Mouse (Mus musculus) adrenal gland, postnatal 14 days (tissue): ENCODE results near the gene Hrasls. TPM values are rescaled to one million over a fixed set of nuclear protein-coding genes. Genes with fewer than 3 reads are reported as not detected.
A peak's percentile ranks its signal among the peaks of the same experiment; 100 is the strongest.

Experiments
- DNase-seq: peaks from one replicate; pipeline ENCODE4 v3.0.0; 2021; ENCODE audit warnings: mixed read lengths
- long read RNA-seq, 2 experiments: library from polyadenylated mRNA; stranded (forward); transcript quantifications; one replicate each; pipeline ENCODE4 v2.0.0; 2021
- total RNA-seq: library from RNA; stranded (reverse); gene quantifications from 2 replicates; pipeline ENCODE4 v1.2.3, GENCODE M21; 2021

Hrasls gene
- total RNA-seq: 1.0 TPM in 2 replicates
- long read RNA-seq, experiment 1, partial matches to known transcripts: 1 of 8 reads
- long read RNA-seq, experiment 1, other reads (novel, unspliced or antisense): 0 of 8 reads
- long read RNA-seq, experiment 2, partial matches to known transcripts: 1 of 3 reads
- long read RNA-seq, experiment 2, other reads (novel, unspliced or antisense): 0 of 3 reads

DNA sequence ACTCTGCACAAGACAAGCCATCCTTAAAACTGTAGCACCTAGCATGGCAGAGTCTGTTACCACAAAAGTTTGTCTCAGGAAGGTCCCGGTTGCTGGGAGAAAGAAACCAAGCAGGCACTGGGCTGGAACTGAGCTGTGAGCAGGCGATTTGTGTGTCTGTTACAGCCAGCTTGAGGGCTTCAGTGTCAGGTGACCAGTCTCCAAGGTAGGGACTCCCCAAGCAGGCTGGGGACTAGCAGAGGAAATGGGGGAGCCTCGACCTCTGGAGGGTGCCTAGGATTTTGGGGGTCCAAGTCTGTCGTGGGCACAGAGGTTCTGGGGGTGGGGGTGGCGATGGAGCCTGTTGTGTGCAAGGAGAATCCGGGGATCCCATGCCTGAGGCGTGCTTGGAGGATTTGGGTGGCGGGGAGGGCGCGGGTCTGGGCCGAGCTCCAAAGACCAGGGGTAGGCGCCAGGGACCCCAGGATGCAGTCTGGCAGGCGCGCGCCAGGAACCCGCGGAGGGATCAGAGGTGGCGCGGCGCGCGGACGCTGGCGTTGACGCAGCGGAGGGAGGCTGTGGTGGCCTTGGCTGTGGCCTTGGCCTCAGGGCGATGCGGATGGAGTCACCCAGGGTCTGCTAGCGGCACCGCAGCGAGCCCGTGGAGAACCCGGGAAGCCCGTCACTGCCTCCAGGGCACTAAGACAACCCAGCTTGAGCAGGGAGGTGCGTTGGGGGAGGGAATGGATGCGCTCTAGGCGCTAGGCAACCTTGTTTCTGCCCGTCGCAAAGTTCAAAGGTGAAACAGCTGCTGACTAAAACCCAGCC is at the start of gene Hrasls:
Hrasls (plus strand) TSS at position 91 of the 807 bp plus-strand sequence.
- DNase-seq: peak; percentile 82

GRCm38 (mm10) chr16:29162271-29162670 is 47.2 kb upstream of the Hrasls start:
- DNase-seq: no peak

DNA sequence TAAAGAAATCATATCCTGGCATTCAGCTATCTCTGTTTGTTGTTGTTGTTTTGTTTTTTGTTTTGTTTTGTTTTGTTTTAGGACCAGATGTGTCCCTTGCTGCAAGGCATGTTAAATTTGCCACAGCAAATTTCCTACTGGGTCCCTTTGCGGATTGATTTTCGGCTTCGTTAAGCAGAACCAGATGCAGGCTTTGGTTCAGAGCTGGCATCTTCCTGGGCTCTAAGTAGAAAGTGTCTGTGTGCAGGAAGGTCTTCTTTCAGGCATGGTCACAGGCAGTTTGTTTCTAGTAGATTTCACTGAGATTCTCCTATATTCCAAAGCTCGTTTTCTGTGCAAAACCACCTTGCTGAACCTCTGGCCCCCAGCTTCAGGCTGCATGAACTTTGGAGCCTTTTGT is 42.4 kb upstream of the Hrasls start:
- DNase-seq: no peak

DNA sequence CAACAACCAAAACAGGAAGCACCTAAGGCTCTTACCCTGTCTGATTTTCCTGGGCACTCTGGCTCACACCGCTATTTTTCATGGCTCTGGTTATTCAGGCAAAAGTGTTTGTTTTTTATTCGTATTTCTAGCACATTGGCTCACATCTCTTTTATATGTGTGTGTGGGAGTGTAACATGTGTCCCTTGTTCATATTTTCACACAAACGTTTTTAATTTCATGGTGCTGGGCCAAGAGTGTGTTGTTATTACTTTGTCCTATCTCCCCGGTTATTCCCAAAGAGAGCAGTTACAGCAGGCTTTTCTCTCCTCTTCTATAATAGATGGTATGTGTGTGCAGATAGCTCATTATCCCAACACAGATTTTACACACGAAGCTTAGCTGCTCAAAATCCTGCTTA is 37.8 kb upstream of the Hrasls start:
- DNase-seq: no peak

GRCm38 (mm10) chr16:29173201-29173600 is 36.3 kb upstream of the Hrasls start:
- DNase-seq: peak; percentile 41

- peak; percentile 14 for DNase-seq
Observed at GRCm38 (mm10) chr16:29174831-29175350, 34.6 kb upstream of the Hrasls start.

DNA sequence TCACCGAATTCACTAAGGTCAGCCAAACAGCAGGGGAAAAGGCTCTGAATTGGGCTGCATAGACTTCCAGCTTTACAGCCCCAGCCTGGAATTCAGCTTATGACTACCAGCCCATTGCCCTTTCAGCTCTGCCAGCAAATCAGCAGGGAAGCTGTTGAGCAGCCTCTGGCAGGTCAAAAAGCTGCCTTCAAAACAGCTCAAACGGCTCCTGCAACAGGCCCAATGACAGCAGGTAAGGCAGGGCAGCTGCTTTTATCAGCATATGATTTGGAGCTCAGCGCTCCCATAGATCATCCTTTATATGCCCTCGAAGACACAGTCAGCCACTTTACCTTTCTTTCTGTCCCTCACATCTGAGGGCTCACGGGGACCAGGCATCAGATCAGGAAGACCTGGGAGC is 16.6 kb upstream of the Hrasls start:
- DNase-seq: no peak

- DNase-seq: no peak
Observed at GRCm38 (mm10) chr16:29193981-29194380, 15.5 kb upstream of the Hrasls start.

DNA sequence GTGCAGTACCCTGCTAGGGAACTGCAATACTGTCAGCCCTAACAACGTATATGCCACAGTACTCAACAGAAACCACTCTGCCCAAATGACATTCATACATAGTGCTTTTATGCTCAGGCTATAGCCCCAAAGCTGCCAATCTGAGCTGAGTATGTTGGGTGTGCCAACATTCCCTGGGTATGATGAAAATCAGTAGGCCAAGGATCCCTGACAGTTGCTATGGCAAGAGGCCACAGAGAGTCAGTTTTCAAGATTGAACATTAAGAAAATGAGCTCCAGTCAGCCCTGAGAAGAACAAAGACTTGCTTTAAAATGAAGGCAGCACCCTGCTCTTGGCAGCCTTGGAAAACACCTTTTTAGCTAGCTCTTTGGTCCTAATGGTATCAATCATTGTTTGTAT is 14.3 kb upstream of the Hrasls start:
- peak; percentile 31 for DNase-seq

GRCm38 (mm10) chr16:29198461-29198860 is 11.0 kb upstream of the Hrasls start:
- no peak for DNase-seq

GRCm38 (mm10) chr16:29201146-29201545 is 8.3 kb upstream of the Hrasls start:
- DNase-seq: no peak

DNA sequence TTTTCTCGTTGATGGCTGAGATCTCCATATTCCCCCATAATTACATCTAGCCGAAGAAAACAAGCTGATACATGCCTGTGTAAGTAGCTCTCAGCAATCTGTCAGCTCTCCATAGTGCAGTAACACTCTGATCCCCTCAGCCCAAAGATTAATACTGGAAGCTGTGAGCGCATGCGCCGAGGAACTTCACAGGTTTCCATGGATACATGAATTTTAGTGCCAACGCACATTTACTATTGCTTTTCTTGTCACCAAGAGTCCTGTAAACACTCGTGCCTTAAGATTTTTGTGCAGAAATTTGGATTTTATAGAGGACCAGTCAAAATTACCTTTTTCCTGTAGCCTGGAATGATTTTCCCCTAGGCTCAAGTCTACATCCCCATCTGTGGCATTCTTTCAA is 4.6 kb upstream of the Hrasls start:
- DNase-seq: no peak

DNA sequence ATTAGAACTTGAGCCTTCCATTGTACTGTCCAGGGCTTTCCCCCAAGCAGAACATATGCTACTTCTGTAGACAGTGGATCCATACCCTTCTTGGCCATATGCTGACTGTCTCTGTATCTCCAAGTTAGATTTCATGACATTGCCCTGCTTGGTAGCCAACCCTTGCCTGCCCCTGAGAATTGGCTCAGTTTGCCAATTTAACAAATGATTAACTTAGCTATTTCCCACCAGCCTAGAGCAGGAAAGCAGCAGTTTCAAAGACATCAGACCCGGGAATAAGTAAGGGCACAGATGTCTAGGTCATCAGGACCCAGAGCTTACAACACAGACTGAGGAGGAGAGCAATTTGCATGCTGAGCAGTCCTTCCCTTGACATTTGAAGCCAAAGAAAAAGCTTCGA is 3.9 kb upstream of the Hrasls start:
- DNase-seq: no peak

DNA sequence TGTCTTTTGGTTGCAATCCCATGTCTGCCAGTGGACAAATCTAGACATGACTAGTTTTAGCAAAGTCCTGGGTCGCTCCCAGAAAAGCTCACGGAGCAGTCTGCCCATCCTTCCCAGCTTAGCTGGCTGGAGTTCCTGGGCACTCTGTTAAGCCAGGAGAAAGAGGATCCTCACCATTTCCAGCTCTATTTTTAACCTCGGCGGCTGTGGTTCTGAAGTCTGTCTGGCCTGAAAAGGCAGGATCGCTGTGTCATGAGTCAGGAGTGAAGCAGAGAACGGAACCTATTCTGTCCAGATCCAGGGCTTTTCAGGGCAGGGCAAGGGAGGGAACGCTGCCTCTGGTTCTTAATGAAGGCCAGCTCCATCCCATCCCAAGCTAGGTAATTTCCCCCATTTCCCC is 654 bp upstream of the Hrasls start:
- DNase-seq: peak; percentile 6

GRCm38 (mm10) chr16:29216395-29217295 is 7.2 kb downstream of the Hrasls start:
- DNase-seq: no peak

DNA sequence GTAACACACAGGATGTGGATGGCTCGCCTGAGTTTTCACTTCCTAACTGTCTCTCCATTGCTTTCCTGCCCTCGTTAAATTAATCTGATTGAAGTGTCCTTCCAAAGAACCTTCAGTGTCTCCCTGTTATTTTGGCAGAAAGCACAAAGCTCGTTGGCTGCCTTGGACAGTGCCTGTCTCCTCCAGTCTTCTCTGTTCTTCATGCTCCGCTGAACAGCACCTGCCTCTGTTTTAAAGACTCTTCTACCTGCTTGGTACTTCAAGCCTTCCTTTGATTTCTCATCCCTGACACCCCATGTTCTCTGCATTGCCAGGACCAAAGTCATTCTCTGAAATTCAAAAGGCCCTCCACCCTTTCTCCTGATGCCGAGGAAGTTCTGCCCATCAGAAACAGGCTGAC is 26.5 kb downstream of the Hrasls start:
- DNase-seq: no peak

- no peak for DNase-seq
Observed at GRCm38 (mm10) chr16:29254325-29254724, 44.8 kb downstream of the Hrasls start.

Other genes with a start within 250 kb of the Hrasls start
- not detected in 2 replicates for gene Atp13a5, start 169.0 kb downstream of the Hrasls start, total RNA-seq